Mouse (Mus musculus) ovary, postnatal 14 days (tissue): ENCODE results near the gene Scamp2.

Experiments used
- DNase-seq: peaks from one replicate; pipeline ENCODE4 v3.0.0; 2022; ENCODE audit warnings: low spot score

The Scamp2 gene

DNA sequence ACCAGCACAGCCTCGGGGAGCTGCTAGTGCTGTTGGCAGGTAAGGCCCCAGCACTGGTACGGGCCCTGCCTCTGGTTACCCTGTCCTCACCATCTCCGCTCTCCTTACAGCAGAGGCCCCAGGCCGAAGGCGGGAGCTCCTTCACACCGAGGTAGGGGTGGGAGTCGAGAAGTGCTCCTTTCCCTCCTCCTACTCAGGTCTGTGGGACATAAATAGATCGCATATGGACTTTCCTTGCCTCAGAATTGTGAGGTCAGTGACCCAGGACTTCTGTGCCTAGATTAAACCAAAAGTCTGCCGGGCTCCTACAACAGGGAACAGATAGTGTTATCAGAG, 33.4 kb downstream of the Scamp2 start:
- DNase-seq: no peak

DNA sequence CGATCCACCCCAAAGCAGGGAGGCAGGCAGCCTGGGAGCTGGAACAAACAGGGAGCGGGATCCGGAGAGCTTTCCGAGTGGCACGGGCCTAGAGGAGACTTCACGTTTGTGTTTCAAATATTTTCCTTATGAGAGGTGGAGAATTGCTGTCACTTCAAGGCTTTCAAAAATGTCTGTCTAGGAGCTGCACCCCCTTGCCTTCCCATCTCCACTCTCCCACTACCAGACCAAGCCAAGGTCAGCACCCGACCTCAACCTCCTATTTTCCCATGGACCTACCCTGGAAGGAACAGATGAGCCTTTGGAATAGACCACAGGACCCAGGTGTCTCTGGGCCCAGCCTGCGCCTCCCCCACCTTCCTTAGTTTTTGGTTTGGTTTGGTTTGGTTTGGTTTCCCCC, 36.5 kb downstream of the Scamp2 start:
- DNase-seq: no peak

DNA sequence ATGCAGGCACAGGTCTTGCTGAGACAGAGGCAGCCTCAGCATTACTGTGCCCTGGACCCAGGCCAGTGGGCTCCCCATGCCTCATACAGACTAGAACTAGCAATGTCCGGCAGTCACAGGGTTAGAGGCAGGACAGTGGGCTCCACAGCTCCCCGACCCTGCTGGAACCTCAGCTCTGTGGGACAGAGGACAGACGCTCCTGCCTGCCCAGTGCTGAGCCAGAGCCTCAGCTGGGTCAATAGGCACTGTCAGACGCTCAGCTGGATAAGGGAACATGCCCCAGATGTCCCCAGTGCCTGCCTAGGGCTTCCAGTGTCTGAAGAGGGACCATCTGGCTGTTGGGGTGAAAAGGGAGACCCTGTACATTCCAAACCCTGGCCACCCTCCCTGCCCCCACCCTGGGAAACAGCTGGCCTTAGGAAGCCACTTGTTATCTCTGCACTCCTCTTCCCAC, 37.2 kb downstream of the Scamp2 start:
- no peak for DNase-seq

DNA sequence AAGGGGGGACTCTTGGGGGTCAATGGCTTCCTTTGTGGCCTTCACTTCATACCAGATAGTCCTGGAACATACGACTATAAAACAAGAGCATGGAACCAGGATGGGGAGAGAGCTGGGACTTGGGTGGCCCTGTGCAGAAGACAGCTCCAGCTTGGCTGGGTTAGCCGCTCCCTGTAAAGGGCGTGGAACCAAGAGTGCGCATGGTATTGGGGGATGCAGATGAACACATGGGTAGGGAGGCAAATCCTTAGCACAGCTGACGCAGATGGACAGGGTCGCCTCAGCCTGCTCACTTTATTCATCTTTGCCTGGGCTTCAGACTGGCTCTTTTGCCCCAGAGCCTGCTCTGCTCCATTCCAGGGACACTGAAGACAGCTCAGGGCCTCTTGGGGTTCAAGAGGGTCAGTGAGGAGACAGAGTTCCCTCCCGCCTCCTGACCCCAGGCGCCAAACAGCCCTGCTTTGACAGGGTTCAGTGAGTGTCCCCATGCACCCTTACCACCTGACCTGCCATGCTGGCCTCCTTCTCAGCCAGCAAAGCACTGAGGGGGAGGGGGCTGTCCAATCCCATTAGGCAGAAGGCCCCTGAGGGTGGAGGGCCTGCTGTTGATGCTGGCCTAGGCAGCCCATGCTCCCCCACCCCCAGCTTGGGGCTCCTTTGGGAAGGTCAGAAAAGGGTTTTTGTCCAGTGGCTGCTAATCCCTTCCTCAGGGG, 38.3 kb downstream of the Scamp2 start:
- DNase-seq: no peak

DNA sequence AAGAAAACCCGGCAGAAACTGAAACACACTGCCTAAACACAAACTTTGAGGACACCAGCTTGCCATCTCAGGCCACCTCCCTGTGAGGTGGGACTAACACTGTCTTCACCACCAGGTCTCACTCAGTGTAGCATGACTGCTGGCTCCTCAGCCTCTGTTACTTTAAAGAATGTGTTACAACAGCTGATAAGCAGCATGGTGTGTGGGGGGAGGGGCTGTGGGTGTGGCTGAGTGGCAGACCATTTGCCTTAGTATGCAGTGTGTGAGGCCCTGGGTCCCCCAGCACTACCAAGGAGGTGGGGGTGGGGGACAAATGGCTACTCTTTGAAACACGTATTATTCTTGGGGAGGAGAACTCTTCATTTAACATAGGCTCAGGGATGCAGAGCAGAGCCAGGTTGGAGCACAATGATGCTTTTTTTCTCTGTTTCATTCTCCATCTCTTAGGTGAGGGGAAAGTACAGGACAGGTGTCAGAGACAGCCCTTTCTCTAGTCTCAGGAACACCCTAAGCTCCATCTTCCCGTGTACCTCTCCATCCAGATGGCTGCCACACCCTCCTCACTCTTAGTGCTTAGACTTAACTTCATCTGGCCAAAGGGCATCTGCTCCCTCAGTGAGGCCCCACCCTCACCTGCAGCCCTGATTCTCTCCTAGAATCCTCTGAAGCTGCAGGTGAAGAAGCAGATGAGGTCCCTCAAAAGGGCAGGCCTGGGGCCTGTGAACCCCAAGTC, 40.0 kb downstream of the Scamp2 start:
- no peak for DNase-seq

DNA sequence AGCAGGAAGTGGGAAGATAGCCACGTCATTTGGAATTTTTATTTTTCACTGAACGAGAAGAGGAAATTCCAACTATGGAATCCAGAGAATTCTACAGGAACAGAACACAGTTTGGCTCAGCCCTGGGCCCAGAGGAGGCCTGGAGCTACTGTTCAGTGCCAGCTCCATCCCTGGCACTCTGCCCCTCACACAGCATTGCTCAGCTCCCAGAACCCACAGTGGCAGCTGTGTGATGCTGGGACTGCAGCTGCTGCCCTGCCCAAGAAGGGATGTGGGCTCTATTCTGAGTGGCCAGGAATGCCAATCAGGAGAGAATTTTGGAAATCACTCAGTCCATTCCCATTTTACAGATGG, 40.6 kb downstream of the Scamp2 start:
- DNase-seq: no peak

DNA sequence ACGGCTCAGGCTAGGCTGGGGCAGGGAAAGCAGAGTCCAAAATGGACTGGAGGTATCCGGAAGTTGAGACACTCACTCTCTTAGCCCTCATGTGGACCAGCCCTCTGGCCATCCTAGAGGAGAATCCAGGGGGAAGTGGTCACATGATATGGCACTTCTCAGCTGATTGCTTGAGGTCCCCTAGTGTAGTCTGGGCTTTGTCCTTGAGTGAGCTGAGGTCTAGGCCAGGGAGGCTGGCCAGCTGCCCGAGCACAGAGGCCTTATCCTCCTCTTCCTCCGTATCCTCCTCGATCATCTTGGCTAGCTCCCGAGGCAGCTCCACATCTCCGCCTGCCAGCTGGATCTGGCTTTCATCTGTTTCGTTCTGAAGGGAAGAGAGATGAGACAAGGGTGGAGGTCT, 41.4 kb downstream of the Scamp2 start:
- DNase-seq: no peak

DNA sequence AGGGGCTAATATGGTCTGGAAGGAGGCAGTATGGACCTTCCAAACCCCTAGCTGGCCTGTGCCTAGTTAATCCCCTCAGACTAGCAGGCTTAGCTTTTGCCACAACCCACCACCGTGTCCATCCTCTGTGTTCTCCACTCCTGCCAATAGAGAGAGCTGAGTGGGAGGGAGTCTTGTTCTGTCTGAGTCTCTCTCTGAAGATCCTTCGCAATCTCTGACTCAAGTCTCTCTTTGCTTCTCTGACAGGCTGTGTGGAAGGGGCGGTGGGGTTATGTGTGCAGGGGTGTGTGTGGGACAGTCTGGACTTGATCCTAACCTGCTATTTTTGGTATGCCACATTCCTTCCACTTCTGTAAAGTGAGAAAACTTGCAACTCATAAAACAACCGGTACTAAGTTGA, 44.1 kb downstream of the Scamp2 start:
- DNase-seq: no peak

DNA sequence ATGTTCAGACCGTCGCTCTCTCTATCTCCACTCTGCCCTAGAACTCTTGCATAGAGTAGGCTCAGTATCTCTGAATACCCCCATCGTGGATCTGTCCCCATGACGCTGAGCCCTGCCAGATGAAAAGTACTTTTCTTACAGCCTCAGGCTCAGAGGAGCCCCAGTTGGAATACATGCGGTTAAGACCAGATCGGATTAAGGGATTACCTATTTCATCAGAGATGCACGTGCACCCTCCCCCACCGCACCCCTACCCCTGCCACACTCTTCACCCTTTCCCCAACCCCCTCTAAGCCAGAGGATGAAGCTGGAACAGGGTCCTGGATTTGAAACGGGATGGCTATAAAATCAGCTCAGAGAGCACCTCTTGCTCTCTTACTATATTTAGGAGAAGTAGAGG, 44.8 kb downstream of the Scamp2 start:
- no peak for DNase-seq

DNA sequence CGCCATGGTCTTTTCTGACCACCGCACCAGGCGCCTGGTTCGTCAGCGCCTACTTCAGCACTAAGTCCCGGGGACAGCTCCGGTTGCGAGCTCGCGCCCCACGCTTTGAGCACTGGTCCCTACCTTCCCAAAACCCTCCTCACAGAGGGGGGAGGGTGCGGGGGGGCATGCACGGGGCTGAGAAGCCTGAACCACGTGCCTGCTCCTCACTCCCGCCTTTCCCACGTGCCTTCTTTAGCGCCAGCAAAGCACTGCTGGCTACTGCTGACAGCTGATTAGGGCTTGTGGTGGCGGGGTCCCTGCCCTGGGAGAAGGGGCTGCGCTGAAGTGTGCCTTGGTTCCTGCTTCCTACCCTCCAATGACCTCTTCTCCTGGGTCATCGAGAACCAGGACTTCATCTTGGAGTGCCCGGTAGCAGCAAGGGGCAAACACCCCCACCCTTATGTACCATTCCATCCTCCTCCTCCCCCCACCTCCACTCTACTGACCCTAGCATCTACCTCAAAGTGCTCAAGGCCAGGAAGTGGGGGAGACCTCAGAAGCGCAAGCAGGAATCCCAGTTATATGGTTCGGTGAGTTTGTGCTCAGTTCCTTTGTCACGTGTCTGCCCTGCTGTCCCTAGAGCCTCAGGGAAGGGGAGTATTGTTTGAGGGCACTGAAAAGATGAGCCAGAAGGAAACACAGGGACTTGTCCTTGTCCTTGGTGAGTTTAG, 45.6 kb downstream of the Scamp2 start, which contains the start of gene Cplx3:
TSS of gene Cplx3 (minus strand) at position 143 of the 713 bp plus-strand sequence.
- DNase-seq: peak; percentile 58

DNA sequence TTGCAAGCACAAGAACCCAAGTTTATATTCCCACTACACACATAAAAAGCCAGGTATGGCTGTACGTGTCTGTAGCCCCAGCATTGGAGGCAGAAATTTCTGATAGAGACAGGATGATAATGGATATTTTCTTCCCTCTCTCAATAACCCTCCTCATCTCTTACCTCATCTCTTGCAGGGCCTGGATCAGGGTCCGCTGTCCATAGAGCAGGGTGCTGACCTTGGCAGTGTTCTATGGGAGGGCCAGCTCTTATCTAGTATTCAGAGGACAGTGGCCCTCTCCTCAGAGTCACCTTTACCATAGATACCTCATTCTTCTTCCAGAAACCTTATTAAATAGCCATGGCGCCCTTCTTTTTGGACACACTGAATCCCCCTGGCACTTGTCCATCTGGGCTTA, 49.1 kb downstream of the Scamp2 start:
- DNase-seq: no peak

DNA sequence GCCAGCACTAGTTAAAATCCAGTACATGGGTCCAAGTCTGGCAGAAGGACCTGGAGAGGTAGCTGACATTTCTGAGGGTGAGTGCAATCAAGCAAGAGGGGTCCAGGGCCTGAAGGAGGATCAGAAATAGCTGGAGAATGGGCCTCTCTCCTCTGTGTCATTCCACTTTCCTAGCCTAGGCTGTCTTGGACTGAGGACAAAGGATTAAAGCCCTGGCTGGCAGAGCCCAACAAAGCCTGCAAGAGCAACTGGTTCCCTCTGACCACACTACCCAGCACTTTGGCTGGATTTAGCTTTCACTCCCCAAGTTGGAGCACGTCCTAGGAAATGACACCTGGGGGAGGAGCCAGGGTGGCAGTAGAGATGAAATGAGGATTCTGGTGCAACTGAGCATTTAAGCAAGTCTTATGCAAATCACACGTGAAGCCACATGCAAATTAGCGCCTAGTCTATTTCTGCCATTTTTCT, 49.6 kb downstream of the Scamp2 start:
- DNase-seq: no peak

DNA sequence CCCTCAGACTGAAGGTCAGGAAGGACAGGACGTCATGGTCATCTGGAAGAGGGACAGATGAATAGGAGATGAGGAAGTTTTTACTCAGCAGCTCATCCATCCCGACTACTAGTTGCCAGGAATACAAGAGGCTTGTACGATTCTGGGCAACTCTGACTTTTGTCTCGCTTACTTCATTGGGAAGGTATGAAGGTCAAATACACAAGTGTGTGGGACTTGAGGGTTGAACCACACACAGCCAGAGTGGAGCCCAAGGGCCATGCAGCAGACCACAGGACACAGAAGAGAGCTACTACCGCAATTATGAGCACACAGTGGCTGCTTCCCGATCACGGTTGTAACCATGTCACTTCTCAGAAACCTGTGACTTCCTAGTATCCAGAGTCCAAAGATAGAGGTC, 51.8 kb downstream of the Scamp2 start:
- no peak for DNase-seq

DNA sequence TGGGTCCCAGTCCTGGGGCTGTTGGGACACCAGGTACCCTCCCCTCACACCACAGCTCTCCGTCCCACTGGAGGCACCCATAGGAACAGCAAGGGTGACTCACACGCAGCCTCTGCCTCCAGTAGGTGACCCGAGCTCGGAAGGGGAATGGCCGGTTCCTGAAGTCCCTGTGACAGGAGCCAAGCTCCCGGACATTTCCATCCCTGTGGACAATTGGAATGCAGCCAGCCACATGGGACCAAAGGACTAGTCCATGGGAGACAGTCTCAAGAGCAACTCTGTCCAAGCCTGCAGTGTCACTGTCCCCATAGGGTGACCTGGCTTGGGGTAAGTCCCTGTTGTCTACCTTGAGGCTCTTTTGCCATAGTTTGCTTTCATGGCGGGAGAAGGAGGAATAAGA, 53.2 kb downstream of the Scamp2 start:
- DNase-seq: no peak

DNA sequence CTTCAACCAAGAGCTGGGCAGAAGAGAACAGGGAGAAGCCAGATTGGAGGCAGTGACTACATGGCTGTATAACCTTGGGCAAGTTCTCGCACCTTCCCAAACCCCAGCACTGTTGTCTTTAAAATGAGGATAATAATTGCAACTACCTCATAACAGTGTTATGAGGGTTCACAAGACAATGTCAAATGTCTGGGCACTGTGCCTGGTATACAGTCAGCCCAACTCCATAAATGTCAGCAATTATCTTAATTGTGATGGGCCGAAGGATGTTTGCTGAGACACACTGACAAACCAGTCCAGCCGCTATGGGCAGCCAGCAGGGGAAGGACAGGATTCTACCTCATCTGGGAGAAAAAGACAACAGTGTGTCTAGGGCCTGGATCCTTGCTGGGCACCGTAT, 54.0 kb downstream of the Scamp2 start:
- no peak for DNase-seq

DNA sequence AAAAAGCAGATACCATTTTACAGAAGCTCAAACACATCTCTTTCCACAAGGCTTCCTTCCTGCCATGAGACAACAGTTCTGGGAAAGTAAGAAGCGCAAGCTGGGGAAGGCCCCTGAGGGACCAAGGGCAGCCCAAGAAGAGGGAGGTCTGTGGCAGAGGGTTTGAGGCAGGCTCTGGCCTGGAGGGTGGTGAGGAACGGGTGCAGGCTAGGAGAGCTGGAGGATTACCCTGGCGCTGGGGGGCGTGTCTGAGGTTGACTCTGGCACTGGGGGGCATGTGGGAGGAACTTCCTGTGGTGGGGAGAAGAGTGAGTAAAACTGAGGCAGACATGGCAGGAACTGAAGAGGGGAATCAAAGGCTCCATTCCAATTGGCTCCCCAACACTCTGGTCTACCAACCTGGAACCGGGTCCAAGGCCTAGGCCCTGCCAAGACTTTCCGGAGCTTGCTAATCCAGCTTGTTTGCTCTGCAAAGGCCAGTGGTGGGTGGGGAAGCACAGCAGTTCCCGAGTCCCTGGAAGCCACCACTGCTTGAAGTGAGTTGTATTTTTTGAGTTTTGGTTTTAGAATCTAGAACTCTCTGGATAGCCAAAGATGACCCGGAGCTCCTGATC, 56.9 kb downstream of the Scamp2 start:
- DNase-seq: no peak

DNA sequence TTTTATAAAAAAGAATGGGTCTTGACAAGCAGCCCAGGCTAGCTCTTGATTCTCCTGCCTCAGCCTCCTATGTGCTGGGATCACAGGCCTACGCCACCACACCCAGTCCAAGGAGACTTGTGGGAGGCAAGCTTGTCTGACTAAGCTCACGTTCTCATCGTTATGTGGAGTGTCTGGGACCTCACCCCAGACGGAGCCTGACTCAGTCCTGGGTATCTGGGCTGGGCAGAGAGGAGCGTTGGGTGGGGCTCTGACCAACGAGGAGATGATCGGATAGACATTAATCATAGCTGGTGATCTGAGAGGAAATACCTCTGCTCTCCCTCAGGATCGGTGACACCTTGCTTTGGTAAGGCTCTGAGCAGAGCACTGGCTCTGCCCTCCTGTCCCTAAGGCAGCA, 58.1 kb downstream of the Scamp2 start:
- no peak for DNase-seq

DNA sequence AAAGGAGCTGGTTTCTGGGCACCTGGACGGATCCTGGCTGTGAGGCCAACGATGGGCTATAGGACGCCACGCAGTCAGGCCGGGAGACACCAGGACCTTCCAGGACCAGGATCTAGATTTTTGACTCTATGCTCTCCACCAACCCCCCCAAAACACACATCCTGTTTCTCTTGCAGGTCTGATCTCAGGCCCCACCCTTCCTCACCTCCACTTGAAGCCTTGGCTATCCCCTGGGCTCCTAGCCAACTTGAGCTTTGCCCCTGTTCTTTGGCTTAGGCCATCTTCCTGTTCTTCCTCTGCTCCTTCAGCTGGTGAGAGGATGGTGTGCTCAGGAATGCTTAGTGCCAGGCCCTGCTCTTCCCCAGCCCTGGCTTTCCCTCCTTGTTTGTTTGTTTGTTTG, 59.9 kb downstream of the Scamp2 start, which contains the start of gene Lman1l:
TSS of gene Lman1l (minus strand) at position 101 of the 400 bp plus-strand sequence.
- no peak for DNase-seq

DNA sequence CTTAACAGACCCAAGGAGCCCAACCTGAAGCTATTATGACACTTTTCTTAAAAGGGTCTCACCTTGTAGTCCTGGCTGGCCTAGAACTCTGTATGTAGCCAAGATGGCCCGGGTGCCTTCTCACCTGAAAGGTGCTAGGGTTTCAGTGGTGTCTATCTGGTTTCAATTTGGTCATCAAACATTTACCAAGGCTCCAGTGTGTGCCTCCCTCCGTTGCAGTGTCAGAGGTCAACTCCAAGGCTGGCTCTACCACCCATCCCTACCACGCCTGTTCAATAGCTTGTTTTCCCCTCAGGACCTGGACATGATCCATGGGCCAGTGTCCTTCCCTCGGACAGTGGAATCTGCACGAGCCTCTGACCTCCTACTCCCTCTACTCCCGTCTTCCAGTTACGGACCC, 63.6 kb downstream of the Scamp2 start:
- DNase-seq: no peak

DNA sequence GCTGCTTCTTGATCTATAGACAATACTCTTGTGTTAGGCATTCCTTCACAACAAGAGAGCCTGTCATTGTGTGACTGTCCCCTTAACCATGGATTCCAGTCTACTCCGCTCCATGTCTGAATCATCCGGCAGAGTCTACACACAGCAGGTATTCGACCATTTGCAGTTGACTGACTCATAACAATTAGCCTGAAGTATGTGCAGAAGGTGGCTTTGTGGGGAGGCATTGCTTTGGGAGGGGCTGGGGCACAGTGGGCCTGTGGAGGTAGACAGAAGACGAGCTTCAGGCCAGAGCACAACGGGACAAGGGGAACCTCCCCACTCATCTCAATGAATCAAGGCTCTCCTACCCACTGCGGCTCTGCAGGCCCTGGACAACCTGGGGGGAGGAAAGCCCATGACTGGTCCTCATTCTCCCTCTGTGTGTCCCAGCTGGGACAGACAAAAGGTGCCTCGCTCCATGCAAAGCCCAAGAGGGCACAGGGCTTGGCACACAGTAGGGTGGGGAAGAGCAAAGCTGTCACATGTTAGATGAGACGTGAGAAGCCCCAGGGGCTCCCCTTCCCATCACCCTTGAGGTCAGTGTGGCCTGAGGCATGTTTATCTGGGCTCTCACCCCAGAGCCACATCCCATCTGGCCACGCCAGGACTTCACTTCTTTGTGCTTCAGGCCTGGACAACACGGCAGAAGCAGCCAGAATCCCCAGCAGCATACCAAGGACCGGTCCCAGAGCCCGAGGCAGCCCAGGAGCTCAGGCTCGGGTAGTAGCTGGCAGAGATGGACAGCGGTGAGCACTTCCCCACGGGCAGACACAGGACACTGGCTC, 65.1 kb downstream of the Scamp2 start:
- no peak for DNase-seq

DNA sequence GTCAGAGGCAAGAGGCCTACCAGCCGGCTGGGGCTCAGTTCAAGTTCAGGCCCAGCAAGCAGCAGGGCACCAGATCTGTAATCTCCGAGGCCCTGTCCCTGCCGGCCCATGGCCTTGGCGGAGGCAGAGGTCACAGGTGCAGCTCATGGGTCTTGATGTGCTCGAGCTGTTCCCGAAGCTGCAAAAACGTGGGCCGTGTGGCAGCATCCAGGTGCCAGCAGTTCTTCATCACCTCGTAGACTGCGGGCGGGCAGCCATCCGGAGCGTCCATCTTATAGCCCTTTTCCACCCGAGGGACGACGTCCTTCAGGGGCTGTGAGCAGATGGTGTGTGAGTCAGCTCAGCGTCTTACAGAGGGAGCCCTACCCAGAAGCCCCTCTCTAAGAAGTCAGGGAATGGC, 66.4 kb downstream of the Scamp2 start:
- DNase-seq: no peak

DNA sequence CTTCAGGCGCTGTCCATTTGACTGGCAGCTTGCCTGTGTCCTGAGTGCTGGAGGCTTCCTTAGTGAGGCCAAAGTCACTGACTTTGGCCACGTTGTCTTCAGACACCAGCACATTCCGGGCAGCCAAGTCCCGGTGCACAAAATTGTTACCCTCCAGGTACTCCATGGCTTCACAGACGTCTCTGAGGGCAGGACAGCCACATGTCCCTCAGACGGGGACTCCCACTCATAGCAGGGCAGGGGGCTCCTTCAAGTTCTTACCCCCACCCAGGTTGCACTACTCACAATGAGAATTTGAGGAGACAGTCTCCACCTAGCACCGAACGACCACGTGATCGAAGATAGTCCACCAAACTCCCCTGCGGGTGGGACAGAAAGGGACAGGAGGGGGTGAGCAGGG, 67.1 kb downstream of the Scamp2 start:
- DNase-seq: no peak
